Comparison of ENCODE assay signal across 8 mouse cellular contexts in genomic region chr4:102978440-102978839, GRCm38 (mm10). TPM values are rescaled to one million over a fixed set of nuclear protein-coding genes. Genes with fewer than 3 reads are reported as not detected.
DNase-seq lines count a peak whose midpoint lies in the region; ATAC-seq and TF ChIP-seq lines count a peak whose summit lies in the region.

TSS of gene Tctex1d1 (plus strand) at chr4:102978606.

- no peaks in the 10 kb centered on the region for H3K9me3 ChIP-seq in kidney, embryonic 16.5 days (ENCODE audit: low read length)
- H3K9me3 ChIP-seq in E14TG2a.4 (ENCODE audit: low read length): no peaks in the 10 kb centered on the region
- no peaks in the 10 kb centered on the region for H3K9me3 ChIP-seq in hindbrain, embryonic 11.5 days (ENCODE audit: control insufficient read depth, low read length)
- H3K9me3 ChIP-seq in stomach, embryonic 16.5 days (replicated peaks; ENCODE audit: control insufficient read depth, low read length): no peaks in the 10 kb centered on the region; the same call in 1 of the 2 replicates

- H3K4me1 ChIP-seq in kidney, embryonic 16.5 days (ENCODE audit: insufficient read depth, low read length): peaks cover 12% of the 10 kb centered on the region; the same call in 1 of the 2 replicates
- peaks cover 41% of the 10 kb centered on the region for H3K4me1 ChIP-seq in E14TG2a.4 (replicated peaks; ENCODE audit: low read depth, low read length)
- H3K4me1 ChIP-seq in hindbrain, embryonic 11.5 days (replicated peaks; ENCODE audit: control insufficient read depth, insufficient read depth, low read length): peaks cover 7% of the 10 kb centered on the region; the same call in 1 of the 2 replicates
- peaks cover 6% of the 10 kb centered on the region; the same call in 1 of the 2 replicates for H3K4me1 ChIP-seq in stomach, embryonic 16.5 days (ENCODE audit: control insufficient read depth, insufficient read depth, low read length)

- 2% methylated on average over 13 of the region's 13 CpGs for WGBS in kidney, embryonic 16.5 days
- WGBS in hindbrain, embryonic 11.5 days: 2% methylated on average over 13 of the region's 13 CpGs
- WGBS in stomach, embryonic 16.5 days: 0% methylated on average over 13 of the region's 13 CpGs

- peak within 1 kb of the TSS; percentile 5; the same call in 1 of the 2 replicates for H3K9ac ChIP-seq in kidney, embryonic 16.5 days (replicated peaks; ENCODE audit: low read length)
- H3K9ac ChIP-seq in hindbrain, embryonic 11.5 days (ENCODE audit: low read depth, low read length): peak within 1 kb of the TSS; percentile 28; the same call in 1 of the 2 replicates
- no peak within 1 kb of the TSS; the same call in 1 of the 2 replicates for H3K9ac ChIP-seq in stomach, embryonic 16.5 days (ENCODE audit: low read length)

- H3K27ac ChIP-seq in kidney, embryonic 16.5 days (ENCODE audit: low read length): no peak within 1 kb of the TSS
- H3K27ac ChIP-seq in hindbrain, embryonic 11.5 days (ENCODE audit: low read depth, low read length): no peak within 1 kb of the TSS
- H3K27ac ChIP-seq in stomach, embryonic 16.5 days (ENCODE audit: low read length): no peak within 1 kb of the TSS

- peak within 1 kb of the TSS; percentile 58 for H3K4me2 ChIP-seq in kidney, embryonic 16.5 days (replicated peaks; ENCODE audit: low read depth, low read length)
- H3K4me2 ChIP-seq in hindbrain, embryonic 11.5 days (replicated peaks; ENCODE audit: low read depth, low read length): peak within 1 kb of the TSS; percentile 44
- peak within 1 kb of the TSS; percentile 51 for H3K4me2 ChIP-seq in stomach, embryonic 16.5 days (ENCODE audit: low read depth, low read length)

- ATAC-seq in kidney, embryonic 16.5 days (ENCODE audit: low FRiP score, low TSS enrichment): peak; percentile 76
- ATAC-seq in hindbrain, embryonic 11.5 days (ENCODE audit: low FRiP score): peak; percentile 56; the same call in 1 of the 2 replicates
- ATAC-seq in megakaryocyte, adult 5-6 weeks (ENCODE audit: poor library complexity, severe bottlenecking): peak; percentile 44
- ATAC-seq in stomach, embryonic 16.5 days (ENCODE audit: insufficient read depth, low FRiP score): no peak

- TF ChIP-seq CTCF in E14TG2a.4 (conservative IDR thresholded peaks at IDR 0.05; ENCODE audit: low read length): no peak

- peaks cover 6% of the 10 kb centered on the region; the same call in 1 of the 2 replicates for H3K27me3 ChIP-seq in kidney, embryonic 16.5 days (ENCODE audit: insufficient read depth, low read length)
- peaks cover 46% of the 10 kb centered on the region for H3K27me3 ChIP-seq in E14TG2a.4 (ENCODE audit: insufficient read depth, low read length)
- peaks cover 6% of the 10 kb centered on the region; the same call in 1 of the 2 replicates for H3K27me3 ChIP-seq in hindbrain, embryonic 11.5 days (ENCODE audit: control insufficient read depth, insufficient read depth, low read length)
- H3K27me3 ChIP-seq in stomach, embryonic 16.5 days (ENCODE audit: control insufficient read depth, insufficient read depth, low read length): peaks cover 7% of the 10 kb centered on the region

- no peak for DNase-seq in kidney, adult 11 months
- peak; percentile 45 for DNase-seq in embryo, embryonic 11 days
- DNase-seq in hindbrain, embryonic 11.5 days (ENCODE audit: low spot score): peak; percentile 43
- no peak for DNase-seq in thymus, postnatal 14 days

- peak within 1 kb of the TSS; percentile 34 for H3K4me3 ChIP-seq in kidney, embryonic 16.5 days (ENCODE audit: low read length)
- peak within 1 kb of the TSS; percentile 62 for H3K4me3 ChIP-seq in E14TG2a.4 (replicated peaks; ENCODE audit: low read length)
- H3K4me3 ChIP-seq in hindbrain, embryonic 11.5 days (ENCODE audit: low read depth, low read length): peak within 1 kb of the TSS; percentile 21; the same call in 1 of the 2 replicates
- peak within 1 kb of the TSS; percentile 24 for H3K4me3 ChIP-seq in stomach, embryonic 16.5 days (replicated peaks; ENCODE audit: low read length)

- no peaks in the 10 kb centered on the region for H3K36me3 ChIP-seq in kidney, embryonic 16.5 days (ENCODE audit: insufficient read depth, low read length)
- H3K36me3 ChIP-seq in E14TG2a.4 (ENCODE audit: insufficient read depth, low read length): no peaks in the 10 kb centered on the region
- no peaks in the 10 kb centered on the region for H3K36me3 ChIP-seq in hindbrain, embryonic 11.5 days (ENCODE audit: control insufficient read depth, insufficient read depth, low read length)
- no peaks in the 10 kb centered on the region for H3K36me3 ChIP-seq in stomach, embryonic 16.5 days (ENCODE audit: control insufficient read depth, insufficient read depth, low read length)

RNA-seq across cellular contexts. Expression of gene Tctex1d1, which starts in this region (rescaled TPM):
- 0.51 and 0.61 TPM in 2 replicates for polyA plus RNA-seq in kidney, embryonic 16.5 days (2015; fragmentation: Nextera tagmentation; extraction: Ambion mirVana)
- polyA plus RNA-seq in hindbrain, embryonic 11.5 days (2014; fragmentation: Nextera tagmentation; extraction: Ambion mirVana): 2.6 and 3.8 TPM in 2 replicates
- total RNA-seq in megakaryocyte, adult 5-6 weeks (2015): 1.9 and 5.2 TPM in 2 replicates
- 3.5 and 5.5 TPM in 2 replicates for total RNA-seq in megakaryocyte, adult 5-6 weeks (2017)
- polyA plus RNA-seq in stomach, embryonic 16.5 days (2015; fragmentation: Nextera tagmentation; extraction: Ambion mirVana): 1.8 and 2.0 TPM in 2 replicates

Comparison
In these comparisons a context has a peak if more than half of its experiments do, and no peak if none do; other contexts are left out.
1. Peak in ATAC-seq, H3K4me3 ChIP-seq, H3K9ac ChIP-seq and H3K4me2 ChIP-seq in kidney, embryonic 16.5 days; RNA of the gene not detected or under 1 TPM.
2. DNase-seq: peak in embryo, embryonic 11 days (single experiment) and hindbrain, embryonic 11.5 days (single experiment); none in kidney, adult 11 months (single experiment) and thymus, postnatal 14 days (single experiment).
3. Peak in every context shown above with its lines, with median percentiles within 50 percentile points of each other: H3K4me2 ChIP-seq and H3K4me3 ChIP-seq.